Mouse (Mus musculus): Measurements from ENCODE around the gene Serpinb9b. TPM values are rescaled to one million over a fixed set of nuclear protein-coding genes. Genes with fewer than 3 reads are reported as not detected.

The Serpinb9b gene
- polyA plus RNA-seq, 1 experiment from 2014 or later: 0.29 TPM

GRCm38 (mm10) chr13:33003523-33004413 is 23.4 kb upstream of the Serpinb9b start:
- ATAC-seq (ENCODE audit: low read depth): no peak
- no peak overlapping the region for H3K9ac ChIP-seq (replicated peaks; ENCODE audit: low read depth, low read length)
- no peak overlapping the region for H3K27ac ChIP-seq (ENCODE audit: low read depth, low read length)

DNA sequence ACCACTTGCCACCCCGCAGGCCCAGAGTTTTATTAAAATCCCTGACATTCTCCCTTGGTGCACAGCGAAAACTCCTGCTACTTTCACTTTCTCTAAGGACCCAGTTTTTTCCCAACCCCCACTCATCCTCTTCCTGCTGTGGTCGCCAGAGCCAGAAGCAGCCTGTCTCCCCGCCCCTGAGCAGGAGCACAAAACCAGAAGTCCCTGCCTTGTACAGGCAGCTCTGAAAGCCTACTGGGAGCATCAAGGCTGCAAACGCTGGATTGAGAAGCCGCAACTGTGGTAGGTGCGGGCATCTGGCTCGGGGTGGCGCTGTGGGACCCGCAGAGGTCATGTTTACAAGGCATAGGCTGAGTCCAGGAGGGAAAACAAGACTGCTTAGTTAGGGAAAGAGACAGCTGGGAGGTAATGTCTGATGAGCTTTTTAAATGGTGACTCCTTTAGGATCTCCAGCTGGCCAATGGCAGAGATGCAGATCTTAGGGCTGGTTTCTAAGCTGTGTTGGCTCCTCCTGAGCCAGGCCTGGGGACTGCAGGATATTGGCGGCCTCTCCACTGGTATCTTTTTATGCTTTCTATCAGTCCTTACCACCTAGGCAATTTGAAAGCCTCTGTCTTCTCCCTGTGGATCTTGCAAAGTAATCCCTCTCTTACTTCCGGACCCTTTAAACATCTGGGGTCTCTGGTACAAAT is 22.7 kb upstream of the Serpinb9b start:
- Histone ChIP-seq H3K9me3 (ENCODE audit: control insufficient read depth, low read length) (no peaks in the 10 kb centered on the region), H3K36me3 (ENCODE audit: control insufficient read depth, insufficient read depth, low read length) (no peaks in the 10 kb centered on the region), H3K4me2 (ENCODE audit: low read depth, low read length) (peak overlapping the region; percentile 43), H3K27ac (ENCODE audit: low read depth, low read length) (no peak overlapping the region), H3K27me3 (ENCODE audit: control insufficient read depth, insufficient read depth, low read length) (no peaks in the 10 kb centered on the region), H3K4me1 (ENCODE audit: control insufficient read depth, insufficient read depth, low read length) (0 out of 2 replicates have a peak, but pooled peaks cover 3% of the 10 kb centered on the region), H3K9ac (replicated peaks; ENCODE audit: low read depth, low read length) (no peak overlapping the region), H3K4me3 (ENCODE audit: low read depth, low read length) (peak overlapping the region; percentile 16; the same call in 1 of the 2 replicates)
- ATAC-seq (ENCODE audit: low read depth): peak; percentile 92
- WGBS: 24% methylated on average over 12 of the region's 12 CpGs

More at GRCm38 (mm10) chr13:33003523-33004413, 23.4 kb upstream of the Serpinb9b start:
- no peaks in the 10 kb centered on the region for H3K36me3 ChIP-seq (ENCODE audit: control insufficient read depth, insufficient read depth, low read length)
- 75% methylated on average over 9 of the region's 9 CpGs for WGBS
- 0 out of 2 replicates have a peak, but pooled peaks cover 3% of the 10 kb centered on the region for H3K4me1 ChIP-seq (ENCODE audit: control insufficient read depth, insufficient read depth, low read length)
- peak overlapping the region; percentile 16; the same call in 1 of the 2 replicates for H3K4me3 ChIP-seq (ENCODE audit: low read depth, low read length)
- H3K27me3 ChIP-seq (ENCODE audit: control insufficient read depth, insufficient read depth, low read length): no peaks in the 10 kb centered on the region
- peak overlapping the region; percentile 43 for H3K4me2 ChIP-seq (ENCODE audit: low read depth, low read length)
- H3K9me3 ChIP-seq (ENCODE audit: control insufficient read depth, low read length): no peaks in the 10 kb centered on the region

GRCm38 (mm10) chr13:33005501-33006075 is 21.6 kb upstream of the Serpinb9b start:
- Histone ChIP-seq H3K36me3 (ENCODE audit: control insufficient read depth, insufficient read depth, low read length) (no peaks in the 10 kb centered on the region), H3K4me3 (ENCODE audit: low read depth, low read length) (no peak overlapping the region), H3K27ac (ENCODE audit: low read depth, low read length) (no peak overlapping the region), H3K4me1 (ENCODE audit: control insufficient read depth, insufficient read depth, low read length) (0 out of 2 replicates have a peak, but pooled peaks cover 3% of the 10 kb centered on the region), H3K9ac (replicated peaks; ENCODE audit: low read depth, low read length) (no peak overlapping the region), H3K4me2 (ENCODE audit: low read depth, low read length) (no peak overlapping the region), H3K27me3 (ENCODE audit: control insufficient read depth, insufficient read depth, low read length) (no peaks in the 10 kb centered on the region), H3K9me3 (ENCODE audit: control insufficient read depth, low read length) (no peaks in the 10 kb centered on the region)
- ATAC-seq (ENCODE audit: low read depth): no peak
- WGBS: 71% methylated on average over 2 of the region's 2 CpGs

DNA sequence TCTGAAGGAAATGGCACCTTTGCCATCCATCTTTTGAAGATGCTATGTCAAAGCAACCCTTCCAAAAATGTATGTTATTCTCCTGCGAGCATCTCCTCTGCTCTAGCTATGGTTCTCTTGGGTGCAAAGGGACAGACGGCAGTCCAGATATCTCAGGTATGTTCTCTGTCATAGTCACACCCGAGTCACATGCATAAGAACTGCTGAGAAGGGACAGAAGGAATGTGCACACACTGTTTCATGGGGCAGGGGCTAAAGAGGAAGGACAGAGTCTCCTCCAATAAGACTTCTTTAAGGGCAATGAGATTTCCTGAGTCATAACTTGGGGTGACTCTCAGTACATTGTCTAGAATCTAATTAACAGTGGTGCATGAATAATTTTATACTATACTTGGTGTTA is 20.7 kb upstream of the Serpinb9b start:
- WGBS: 90% methylated on average over 3 of the region's 3 CpGs
- no peaks in the 10 kb centered on the region for H3K27me3 ChIP-seq (ENCODE audit: control insufficient read depth, insufficient read depth, low read length)
- 0 out of 2 replicates have a peak, but pooled peaks cover 3% of the 10 kb centered on the region for H3K4me1 ChIP-seq (ENCODE audit: control insufficient read depth, insufficient read depth, low read length)
- no peak overlapping the region for H3K9ac ChIP-seq (replicated peaks; ENCODE audit: low read depth, low read length)
- no peak overlapping the region for H3K4me2 ChIP-seq (ENCODE audit: low read depth, low read length)
- H3K9me3 ChIP-seq (ENCODE audit: control insufficient read depth, low read length): no peaks in the 10 kb centered on the region
- no peak overlapping the region for H3K27ac ChIP-seq (ENCODE audit: low read depth, low read length)
- ATAC-seq (ENCODE audit: low read depth): no peak
- no peaks in the 10 kb centered on the region for H3K36me3 ChIP-seq (ENCODE audit: control insufficient read depth, insufficient read depth, low read length)
- H3K4me3 ChIP-seq (ENCODE audit: low read depth, low read length): no peak overlapping the region

DNA sequence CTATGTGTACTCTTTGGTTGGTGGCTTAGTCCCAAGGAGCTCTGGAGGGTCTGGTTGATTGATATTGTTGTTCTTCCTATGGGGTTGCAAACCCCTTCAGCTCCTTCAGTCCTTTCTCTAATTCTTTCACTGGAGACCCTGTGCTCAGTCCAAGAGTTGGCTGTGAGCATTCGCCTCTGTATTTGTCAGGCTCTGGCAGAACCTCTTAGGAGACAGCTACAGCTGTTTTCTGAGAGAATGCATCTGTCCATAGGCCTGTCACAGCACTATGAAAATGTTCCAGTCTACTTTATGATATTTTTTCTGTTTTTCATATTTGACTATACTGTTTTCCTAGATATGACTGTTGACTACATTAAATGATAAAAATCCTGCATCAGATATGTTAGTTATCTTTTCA is 14.8 kb upstream of the Serpinb9b start:
- ATAC-seq (ENCODE audit: low read depth): no peak
- Histone ChIP-seq H3K9me3 (ENCODE audit: control insufficient read depth, low read length) (no peaks in the 10 kb centered on the region), H3K36me3 (ENCODE audit: control insufficient read depth, insufficient read depth, low read length) (no peaks in the 10 kb centered on the region), H3K9ac (replicated peaks; ENCODE audit: low read depth, low read length) (no peak overlapping the region), H3K27ac (ENCODE audit: low read depth, low read length) (no peak overlapping the region), H3K4me2 (ENCODE audit: low read depth, low read length) (no peak overlapping the region), H3K27me3 (ENCODE audit: control insufficient read depth, insufficient read depth, low read length) (no peaks in the 10 kb centered on the region), H3K4me1 (ENCODE audit: control insufficient read depth, insufficient read depth, low read length) (no peaks in the 10 kb centered on the region), H3K4me3 (ENCODE audit: low read depth, low read length) (no peak overlapping the region)
- WGBS: 79% methylated on average over 1 of the region's 1 CpGs

DNA sequence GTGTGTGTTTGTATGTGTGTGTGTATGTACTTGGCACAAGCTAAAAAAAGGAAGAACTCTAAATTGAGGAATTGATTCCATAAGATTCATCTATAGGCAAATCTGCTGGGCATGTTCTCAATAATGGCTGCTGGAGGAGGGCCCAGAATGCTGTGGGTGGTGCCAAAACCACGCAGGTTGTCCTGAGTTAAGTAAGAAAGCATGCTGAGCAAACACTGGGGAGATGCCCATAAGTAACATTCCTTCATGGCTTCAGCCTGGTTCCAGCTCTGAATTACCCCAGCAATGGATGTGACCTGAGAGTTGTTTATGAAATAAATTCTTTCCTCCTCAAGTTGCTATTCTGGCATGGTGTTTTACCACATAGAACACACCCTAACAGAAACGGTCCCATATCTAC is 13.9 kb upstream of the Serpinb9b start:
- H3K27me3 ChIP-seq (ENCODE audit: control insufficient read depth, insufficient read depth, low read length): no peaks in the 10 kb centered on the region
- WGBS: 73% methylated on average over 2 of the region's 2 CpGs
- H3K27ac ChIP-seq (ENCODE audit: low read depth, low read length): no peak overlapping the region

GRCm38 (mm10) chr13:33022371-33022770 is 4.8 kb upstream of the Serpinb9b start:
- Histone ChIP-seq H3K27ac (ENCODE audit: low read depth, low read length) (no peak overlapping the region), H3K4me2 (ENCODE audit: low read depth, low read length) (no peak overlapping the region), H3K9ac (replicated peaks; ENCODE audit: low read depth, low read length) (no peak overlapping the region), H3K4me3 (ENCODE audit: low read depth, low read length) (no peak overlapping the region), H3K27me3 (ENCODE audit: control insufficient read depth, insufficient read depth, low read length) (no peaks in the 10 kb centered on the region), H3K9me3 (ENCODE audit: control insufficient read depth, low read length) (no peaks in the 10 kb centered on the region), H3K4me1 (ENCODE audit: control insufficient read depth, insufficient read depth, low read length) (no peaks in the 10 kb centered on the region), H3K36me3 (ENCODE audit: control insufficient read depth, insufficient read depth, low read length) (no peaks in the 10 kb centered on the region)
- no peak for ATAC-seq (ENCODE audit: low read depth)
- WGBS: 96% methylated on average over 1 of the region's 1 CpGs

More for the DNA sequence above, 13.9 kb upstream of the Serpinb9b start:
- Histone ChIP-seq H3K4me2 (ENCODE audit: low read depth, low read length) (no peak overlapping the region), H3K9me3 (ENCODE audit: control insufficient read depth, low read length) (no peaks in the 10 kb centered on the region), H3K4me3 (ENCODE audit: low read depth, low read length) (no peak overlapping the region), H3K4me1 (ENCODE audit: control insufficient read depth, insufficient read depth, low read length) (no peaks in the 10 kb centered on the region), H3K9ac (replicated peaks; ENCODE audit: low read depth, low read length) (no peak overlapping the region), H3K36me3 (ENCODE audit: control insufficient read depth, insufficient read depth, low read length) (no peaks in the 10 kb centered on the region)
- no peak for ATAC-seq (ENCODE audit: low read depth)

- no peaks in the 10 kb centered on the region for H3K9me3 ChIP-seq (ENCODE audit: control insufficient read depth, low read length)
- no peaks in the 10 kb centered on the region for H3K36me3 ChIP-seq (ENCODE audit: control insufficient read depth, insufficient read depth, low read length)
- no peaks in the 10 kb centered on the region for H3K4me1 ChIP-seq (ENCODE audit: control insufficient read depth, insufficient read depth, low read length)
- no peaks in the 10 kb centered on the region for H3K27me3 ChIP-seq (ENCODE audit: control insufficient read depth, insufficient read depth, low read length)
- H3K27ac ChIP-seq (ENCODE audit: low read depth, low read length): no peak overlapping the region
- no peak overlapping the region for H3K9ac ChIP-seq (replicated peaks; ENCODE audit: low read depth, low read length)
- H3K4me2 ChIP-seq (ENCODE audit: low read depth, low read length): no peak overlapping the region
- ATAC-seq (ENCODE audit: low read depth): no peak
- 72% methylated on average over 1 of the region's 1 CpGs for WGBS
- no peak overlapping the region for H3K4me3 ChIP-seq (ENCODE audit: low read depth, low read length)
Observed at GRCm38 (mm10) chr13:33026427-33027057, 674 bp upstream of the Serpinb9b start.

Measured in neural tube, embryonic 14.5 days (tissue).